Mouse (Mus musculus): ENCODE measurements around the gene Diaph2.
A peak's percentile ranks its signal among the peaks of the same experiment; 100 is the strongest.

Diaph2 gene

GRCm38 (mm10) chrX:129749571-129750061, at the start of gene Diaph2:
Gene Diaph2, plus strand, starts transcription at chrX:129749742.
- peak; percentile 76 to 85 for DNase-seq (ENCODE audit: low spot score in 2 of 2)

- no peak for DNase-seq (ENCODE audit: low spot score in 2 of 2)
Observed at GRCm38 (mm10) chrX:129701634-129702312, 47.8 kb upstream of the Diaph2 start.

- no peak for DNase-seq (ENCODE audit: low spot score in 2 of 2)
Observed at GRCm38 (mm10) chrX:129709656-129710055, 39.9 kb upstream of the Diaph2 start.

- no peak for DNase-seq (ENCODE audit: low spot score in 2 of 2)
Observed at GRCm38 (mm10) chrX:129728717-129729220, 20.8 kb upstream of the Diaph2 start.

GRCm38 (mm10) chrX:129736562-129736961, 13.0 kb upstream of the Diaph2 start:
- no peak for DNase-seq (ENCODE audit: low spot score in 2 of 2)

- no peak for DNase-seq (ENCODE audit: low spot score in 2 of 2)
Observed at GRCm38 (mm10) chrX:129739226-129739625, 10.3 kb upstream of the Diaph2 start.

- DNase-seq (ENCODE audit: low spot score in 2 of 2): no peak
Observed at GRCm38 (mm10) chrX:129742981-129743380, 6.6 kb upstream of the Diaph2 start.

- DNase-seq (ENCODE audit: low spot score in 2 of 2): no peak
Observed at GRCm38 (mm10) chrX:129745976-129746375, 3.6 kb upstream of the Diaph2 start.

GRCm38 (mm10) chrX:129749102-129749501, 440 bp upstream of the Diaph2 start:
- no peak for DNase-seq (ENCODE audit: low spot score in 2 of 2)

GRCm38 (mm10) chrX:129750094-129750569, 590 bp downstream of the Diaph2 start:
- DNase-seq (ENCODE audit: low spot score in 2 of 2): peak; percentile 1

- no peak for DNase-seq (ENCODE audit: low spot score in 2 of 2)
Observed at GRCm38 (mm10) chrX:129750606-129751005, 1.1 kb downstream of the Diaph2 start.

GRCm38 (mm10) chrX:129756606-129757005, 7.1 kb downstream of the Diaph2 start:
- no peak for DNase-seq (ENCODE audit: low spot score in 2 of 2)

- DNase-seq (ENCODE audit: low spot score in 2 of 2): no peak
Observed at GRCm38 (mm10) chrX:129762649-129763048, 13.1 kb downstream of the Diaph2 start.

GRCm38 (mm10) chrX:129765378-129765777, 15.8 kb downstream of the Diaph2 start:
- no peak for DNase-seq (ENCODE audit: low spot score in 2 of 2)

GRCm38 (mm10) chrX:129766811-129767210, 17.3 kb downstream of the Diaph2 start:
- no peak for DNase-seq (ENCODE audit: low spot score in 2 of 2)

GRCm38 (mm10) chrX:129770625-129771024, 21.1 kb downstream of the Diaph2 start:
- DNase-seq (ENCODE audit: low spot score in 2 of 2): no peak

- DNase-seq (ENCODE audit: low spot score in 2 of 2): no peak
Observed at GRCm38 (mm10) chrX:129773556-129774255, 24.2 kb downstream of the Diaph2 start.

GRCm38 (mm10) chrX:129774478-129774877, 24.9 kb downstream of the Diaph2 start:
- no peak for DNase-seq (ENCODE audit: low spot score in 2 of 2)

- no peak for DNase-seq (ENCODE audit: low spot score in 2 of 2)
Observed at GRCm38 (mm10) chrX:129776761-129777160, 27.2 kb downstream of the Diaph2 start.

GRCm38 (mm10) chrX:129777404-129777962, 27.9 kb downstream of the Diaph2 start:
- DNase-seq (ENCODE audit: low spot score in 2 of 2): no peak

GRCm38 (mm10) chrX:129781844-129782243, 32.3 kb downstream of the Diaph2 start:
- DNase-seq (ENCODE audit: low spot score in 2 of 2): no peak

- no peak for DNase-seq (ENCODE audit: low spot score in 2 of 2)
Observed at GRCm38 (mm10) chrX:129784062-129784461, 34.5 kb downstream of the Diaph2 start.

All from natural killer cell, adult 2 months (primary cell).